Mouse (Mus musculus) intestine, postnatal 0 days (tissue): ENCODE results near the gene Zkscan3. TPM values are rescaled to one million over a fixed set of nuclear protein-coding genes. Genes with fewer than 3 reads are reported as not detected.

Experiments used
- ATAC-seq: fragments of 200-750 bp; cut with Nextera tagmentation; 2 replicates; pipeline ENCODE4 v1.8.0; 2017; ENCODE audit warnings: mild to moderate bottlenecking, moderate TSS enrichment, moderate library complexity
- H3K27ac ChIP-seq: fragments of 300-500 bp; sonication (generic); 2 replicates; pipeline ENCODE4 v1.5.1; 2014; ENCODE audit warnings: mild to moderate bottlenecking, low read depth, low read length, moderate library complexity
- H3K27me3 ChIP-seq: fragments of 300-500 bp; sonication (generic); replicated peaks from 2 replicates; pipeline ENCODE4 v1.6.1; 2014; ENCODE audit warnings: low read length, mixed read lengths; ENCODE audit not compliant: control insufficient read depth, insufficient read depth
- H3K36me3 ChIP-seq: fragments of 300-500 bp; sonication (generic); 2 replicates; pipeline ENCODE4 v1.6.1; 2014; ENCODE audit warnings: mild to moderate bottlenecking, moderate library complexity; ENCODE audit not compliant: control insufficient read depth, insufficient read depth
- H3K4me1 ChIP-seq: fragments of 300-500 bp; sonication (generic); replicated peaks from 2 replicates; pipeline ENCODE4 v1.6.1; 2014; ENCODE audit warnings: antibody characterized with exemption, low read length, mixed read lengths; ENCODE audit not compliant: control insufficient read depth, insufficient read depth
- H3K4me2 ChIP-seq: fragments of 300-500 bp; sonication (generic); replicated peaks from 2 replicates; pipeline ENCODE4 v1.6.1; 2014; ENCODE audit warnings: low read depth, mild to moderate bottlenecking, moderate library complexity
- H3K4me3 ChIP-seq: fragments of 300-500 bp; sonication (generic); 2 replicates; pipeline ENCODE4 v1.5.1; 2014; ENCODE audit warnings: low read depth, low read length
- H3K9ac ChIP-seq: fragments of 300-500 bp; sonication (generic); 2 replicates; pipeline ENCODE4 v1.6.1; 2014; ENCODE audit warnings: mild to moderate bottlenecking, low read depth, low read length
- H3K9me3 ChIP-seq: fragments of 300-500 bp; sonication (generic); 2 replicates; pipeline ENCODE4 v1.6.1; 2016; ENCODE audit warnings: mixed run types; ENCODE audit not compliant: control insufficient read depth
- CTCF ChIP-seq: sonication (generic); IDR thresholded peaks from 2 replicates; pipeline ENCODE4 v1.5.1; 2016; ENCODE audit warnings: low read depth, mild to moderate bottlenecking, control low read depth, antibody characterized with exemption, moderate library complexity
- WGBS: fragments of 180-500 bp; shearing (Covaris S2); extraction: QIAGEN DNeasy Blood & Tissue Kit; methylation state at CpG from one replicate; pipeline ENCODE4 v1.1.7; 2014; 5-methylcytosine and 5-hydroxymethylcytosine counted together
- polyA plus RNA-seq: library from polyadenylated mRNA; unstranded; fragments of >200 nt; fragmentation: Nextera tagmentation; extraction: Ambion mirVana; gene quantifications from 2 replicates; pipeline ENCODE4 v1.2.1, GENCODE M21; 2015

Gene Zkscan3
- polyA plus RNA-seq = 37.1 and 40.6 TPM in 2 replicates

DNA sequence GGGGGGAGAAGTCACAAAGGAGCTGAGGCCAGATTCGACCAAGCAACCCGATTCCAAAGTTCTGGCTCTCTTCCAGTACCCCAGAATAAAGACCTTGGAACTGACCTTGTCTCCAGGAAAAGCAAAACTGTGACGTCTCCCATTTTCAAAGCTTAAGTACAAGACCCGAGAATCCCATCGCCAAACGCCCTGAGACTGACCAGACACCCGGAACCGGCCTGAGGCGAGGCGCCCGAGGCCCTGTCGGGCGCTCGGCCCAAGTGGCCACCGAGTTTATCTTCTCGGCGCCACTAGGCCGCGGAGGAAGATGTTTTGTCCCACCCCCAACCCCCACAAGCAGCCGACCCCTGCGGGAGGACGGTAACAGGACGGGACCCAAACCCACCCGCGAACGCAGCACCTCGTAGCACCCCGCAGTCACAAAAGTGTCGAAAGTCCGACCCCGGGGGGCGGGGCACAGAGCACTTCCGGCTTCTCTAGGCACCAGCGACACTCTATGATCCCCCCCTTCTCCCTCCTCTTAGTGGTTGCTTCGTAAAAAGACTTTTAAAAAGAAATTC is at the start of gene Zkscan3:
Gene Zkscan3 (minus strand): TSS at position 469 of the 560 bp plus-strand sequence.
- peaks cover 7% of the 10 kb centered on the region for H3K36me3 ChIP-seq
- WGBS = 2% methylated on average over 35 of the region's 35 CpGs
- H3K9ac ChIP-seq = peak within 1 kb of the TSS; percentile 84
- no peak for TF ChIP-seq CTCF
- H3K27ac ChIP-seq = peak within 1 kb of the TSS; percentile 79
- no peaks in the 10 kb centered on the region for H3K9me3 ChIP-seq
- no peaks in the 10 kb centered on the region for H3K27me3 ChIP-seq
- peak within 1 kb of the TSS; percentile 85 for H3K4me3 ChIP-seq
- H3K4me2 ChIP-seq = peak within 1 kb of the TSS; percentile 67
- peak; percentile 92 for ATAC-seq
- H3K4me1 ChIP-seq = 0 out of 2 replicates have a peak, but pooled peaks cover 5% of the 10 kb centered on the region

DNA sequence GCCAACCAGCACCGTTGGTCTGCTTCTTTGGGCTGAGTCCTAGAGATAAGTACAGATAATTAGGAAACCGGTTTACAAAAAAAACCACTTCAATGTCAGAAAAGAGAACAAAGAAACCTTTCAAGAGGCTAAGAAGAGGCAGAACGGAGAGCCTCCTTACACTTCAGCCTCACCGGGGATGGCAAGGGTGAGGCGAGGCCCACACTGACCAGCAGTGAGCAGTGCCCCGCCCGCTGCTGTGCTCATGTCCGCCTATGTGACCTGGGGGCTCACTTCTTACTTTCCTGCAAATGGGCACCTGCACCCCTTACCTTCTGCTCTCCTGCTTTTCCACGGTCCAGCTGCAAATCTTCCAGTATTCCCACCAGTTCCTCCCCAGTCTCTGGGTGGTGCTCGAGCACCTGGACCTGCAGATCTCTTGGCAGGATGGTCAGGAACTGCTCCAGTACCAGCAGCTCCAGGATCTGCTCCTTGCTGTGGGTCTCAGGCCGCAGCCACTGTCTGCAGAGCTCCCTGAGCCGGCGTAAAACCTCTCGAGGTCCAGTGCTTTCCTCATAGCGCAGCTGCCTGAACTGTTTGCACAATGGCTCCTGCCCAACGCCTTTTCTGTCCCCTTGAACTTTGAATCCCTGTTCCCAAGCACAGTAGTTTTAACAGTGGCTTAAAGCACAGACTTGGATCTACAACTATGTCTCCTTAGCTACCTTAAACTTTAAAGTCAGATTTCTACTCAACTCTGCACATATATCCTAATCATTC is 45.5 kb upstream of the Zkscan3 start:
- no peak overlapping the region; the same call in 1 of the 2 replicates for H3K4me2 ChIP-seq
- no peak for TF ChIP-seq CTCF
- peak overlapping the region; percentile 46 for H3K27ac ChIP-seq
- 0 out of 2 replicates have a peak, but pooled peaks cover 6% of the 10 kb centered on the region for H3K4me1 ChIP-seq
- ATAC-seq = peak; percentile 67
- peaks cover 35% of the 10 kb centered on the region for H3K36me3 ChIP-seq
- H3K9me3 ChIP-seq = no peaks in the 10 kb centered on the region
- no peaks in the 10 kb centered on the region for H3K27me3 ChIP-seq
- no peak overlapping the region for H3K9ac ChIP-seq
- H3K4me3 ChIP-seq = no peak overlapping the region
- WGBS = 43% methylated on average over 16 of the region's 16 CpGs

DNA sequence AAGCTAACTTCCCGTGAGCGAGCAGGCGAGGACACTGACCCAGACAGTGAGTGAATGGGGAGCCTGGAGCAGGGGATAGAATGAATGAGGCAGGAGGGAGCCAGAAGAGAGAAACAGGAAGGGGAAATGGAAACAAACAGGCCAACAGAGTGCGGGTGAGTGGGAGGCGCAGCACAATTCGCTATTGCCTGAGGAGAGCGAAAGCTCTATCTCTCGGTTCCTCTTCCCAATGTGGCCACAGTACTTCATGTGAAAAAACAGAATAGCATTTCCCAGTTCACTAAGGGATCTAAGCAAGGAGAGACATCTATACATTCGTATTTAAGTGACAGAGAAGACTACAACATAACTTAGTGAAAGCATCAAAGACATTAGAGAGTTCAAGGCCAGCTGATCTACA is 44.2 kb upstream of the Zkscan3 start:
- Histone ChIP-seq H3K36me3 (peaks cover 35% of the 10 kb centered on the region), H3K4me3 (no peak overlapping the region), H3K9me3 (no peaks in the 10 kb centered on the region), H3K27ac (no peak overlapping the region; the same call in 1 of the 2 replicates), H3K4me2 (no peak overlapping the region), H3K27me3 (no peaks in the 10 kb centered on the region), H3K4me1 (no peaks in the 10 kb centered on the region), H3K9ac (no peak overlapping the region)
- TF ChIP-seq CTCF = no peak
- 89% methylated on average over 9 of the region's 9 CpGs for WGBS
- ATAC-seq = no peak

- no peak for TF ChIP-seq CTCF
- WGBS = 20% methylated on average over 10 of the region's 10 CpGs
- peak overlapping the region; percentile 88 for H3K4me2 ChIP-seq
- peaks cover 27% of the 10 kb centered on the region for H3K36me3 ChIP-seq
- no peak for ATAC-seq
- H3K4me3 ChIP-seq = peak overlapping the region; percentile 63
- no peaks in the 10 kb centered on the region for H3K9me3 ChIP-seq
- H3K4me1 ChIP-seq = 0 out of 2 replicates have a peak, but pooled peaks cover 2% of the 10 kb centered on the region
- H3K9ac ChIP-seq = peak overlapping the region; percentile 68; the same call in 1 of the 2 replicates
- H3K27me3 ChIP-seq = no peaks in the 10 kb centered on the region
- peak overlapping the region; percentile 62; the same call in 1 of the 2 replicates for H3K27ac ChIP-seq
These were observed 38.6 kb upstream of the Zkscan3 start for GRCm38 (mm10) chr13:21441207-21441572.

GRCm38 (mm10) chr13:21440503-21441206 is 38.1 kb upstream of the Zkscan3 start, which contains the start of gene Pgbd1:
Pgbd1 (minus strand) TSS chr13:21441058.
- WGBS = 1% methylated on average over 32 of the region's 32 CpGs
- peaks cover 23% of the 10 kb centered on the region for H3K36me3 ChIP-seq
- H3K4me2 ChIP-seq = peak within 1 kb of the TSS; percentile 88
- no peaks in the 10 kb centered on the region for H3K9me3 ChIP-seq
- H3K9ac ChIP-seq = peak within 1 kb of the TSS; percentile 68
- peak within 1 kb of the TSS; percentile 63 for H3K4me3 ChIP-seq
- H3K4me1 ChIP-seq = 0 out of 2 replicates have a peak, but pooled peaks cover 2% of the 10 kb centered on the region
- peak; percentile 81 for ATAC-seq
- peak within 1 kb of the TSS; percentile 62; the same call in 1 of the 2 replicates for H3K27ac ChIP-seq
- no peaks in the 10 kb centered on the region for H3K27me3 ChIP-seq
- TF ChIP-seq CTCF = peak; percentile 74

DNA sequence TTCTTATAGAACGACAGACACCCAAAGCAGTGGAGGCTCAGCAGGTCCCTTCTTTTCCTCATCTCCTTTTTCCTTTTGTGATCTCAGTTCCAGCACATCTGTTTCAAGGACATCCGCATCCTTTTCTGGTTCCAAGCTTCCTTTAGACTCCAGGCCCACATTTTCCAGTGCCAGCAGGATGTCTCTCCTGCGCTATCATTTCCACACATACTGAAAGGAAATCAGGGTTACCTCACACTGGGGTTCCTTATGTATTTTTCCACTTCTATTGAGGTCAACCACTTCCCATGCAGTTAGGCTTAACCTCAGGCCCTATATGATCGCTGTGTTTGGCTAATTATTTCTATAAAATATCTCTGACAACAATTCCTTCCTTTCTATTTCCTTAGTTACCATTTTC is 32.9 kb upstream of the Zkscan3 start:
- no peak for TF ChIP-seq CTCF
- H3K9ac ChIP-seq = no peak overlapping the region
- 0 out of 2 replicates have a peak, but pooled peaks cover 2% of the 10 kb centered on the region for H3K4me1 ChIP-seq
- H3K36me3 ChIP-seq = no peaks in the 10 kb centered on the region
- H3K4me2 ChIP-seq = no peak overlapping the region
- H3K27ac ChIP-seq = no peak overlapping the region
- no peaks in the 10 kb centered on the region for H3K9me3 ChIP-seq
- 82% methylated on average over 4 of the region's 4 CpGs for WGBS
- no peaks in the 10 kb centered on the region for H3K27me3 ChIP-seq
- no peak for ATAC-seq
- no peak overlapping the region for H3K4me3 ChIP-seq
